Mouse (Mus musculus) lung, embryonic 14.5 days (tissue): ENCODE measurements around the gene Bean1. TPM values are rescaled to one million over a fixed set of nuclear protein-coding genes. Genes with fewer than 3 reads are reported as not detected.

Experiments used
- ATAC-seq: fragments of 200-750 bp; cut with Nextera tagmentation; 2 replicates; pipeline ENCODE4 v1.8.0; 2017; ENCODE audit warnings: mild to moderate bottlenecking, moderate TSS enrichment, moderate library complexity; ENCODE audit not compliant: insufficient read depth
- DNase-seq: peaks from one replicate; pipeline ENCODE4 v3.0.0-alpha.2; 2015
- H3K27ac ChIP-seq: fragments of 300-500 bp; sonication (generic); 2 replicates; pipeline ENCODE4 v1.5.1; 2014; ENCODE audit warnings: low read depth, mild to moderate bottlenecking, moderate library complexity
- H3K27me3 ChIP-seq: fragments of 300-500 bp; sonication (generic); 2 replicates; pipeline ENCODE4 v1.6.1; 2014; ENCODE audit warnings: low read length, control low read depth; ENCODE audit not compliant: insufficient read depth
- H3K36me3 ChIP-seq: fragments of 300-500 bp; sonication (generic); 2 replicates; pipeline ENCODE4 v1.6.1; 2014; ENCODE audit warnings: control low read depth; ENCODE audit not compliant: insufficient read depth
- H3K4me1 ChIP-seq: fragments of 300-500 bp; sonication (generic); 2 replicates; pipeline ENCODE4 v1.6.1; 2014; ENCODE audit warnings: antibody characterized with exemption, control low read depth; ENCODE audit not compliant: insufficient read depth
- H3K4me2 ChIP-seq: fragments of 300-500 bp; sonication (generic); 2 replicates; pipeline ENCODE4 v1.6.1; 2014; ENCODE audit warnings: mild to moderate bottlenecking
- H3K4me3 ChIP-seq: fragments of 300-500 bp; sonication (generic); 2 replicates; pipeline ENCODE4 v1.5.1; 2014; ENCODE audit warnings: low read depth, low read length
- H3K9ac ChIP-seq: fragments of 300-500 bp; sonication (generic); 2 replicates; pipeline ENCODE4 v1.6.1; 2014
- H3K9me3 ChIP-seq: fragments of 300-500 bp; sonication (generic); 2 replicates; pipeline ENCODE4 v1.6.1; 2016; ENCODE audit warnings: low read depth, low read length, control low read depth
- CTCF ChIP-seq: IDR thresholded peaks from 2 replicates; pipeline ENCODE4 v1.5.1; 2016; ENCODE audit warnings: antibody characterized with exemption, low read depth
- WGBS: fragments of 180-500 bp; shearing (Covaris S2); extraction: QIAGEN DNeasy Blood & Tissue Kit; methylation state at CpG from one replicate; pipeline ENCODE4 v1.1.7; 2014; 5-methylcytosine and 5-hydroxymethylcytosine counted together
- polyA plus RNA-seq: library from polyadenylated mRNA; unstranded; fragments of >200 nt; fragmentation: Nextera tagmentation; extraction: Ambion mirVana; gene quantifications from 2 replicates; pipeline ENCODE4 v1.2.1, GENCODE M21; 2014

The Bean1 gene
- polyA plus RNA-seq, 1 experiment from 2014 or later = 0.86 TPM

GRCm38 (mm10) chr8:104131414-104131975 is 38.7 kb upstream of the Bean1 start:
- Histone ChIP-seq H3K27me3 (no peaks in the 10 kb centered on the region), H3K36me3 (no peaks in the 10 kb centered on the region)
- WGBS = 53% methylated on average over 7 of the region's 7 CpGs

DNA sequence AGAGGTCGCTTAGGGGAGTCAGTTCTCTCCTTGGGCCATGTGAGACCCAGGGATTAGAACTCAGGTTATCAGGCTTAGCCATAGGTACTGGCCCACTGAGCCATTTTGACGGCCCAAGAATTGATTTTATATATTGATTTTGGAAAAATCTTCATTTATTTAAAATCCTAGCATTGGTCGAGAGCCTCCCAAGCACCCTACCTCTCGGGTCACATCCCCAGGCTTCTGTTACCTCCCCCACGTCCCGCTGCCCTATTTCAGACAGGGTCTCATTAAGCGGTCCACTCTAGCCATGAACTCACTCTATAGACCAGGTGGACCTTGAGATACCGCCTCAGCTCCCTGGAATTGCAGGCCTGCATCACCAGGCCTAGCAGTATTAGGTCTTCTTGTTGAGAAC is 35.7 kb upstream of the Bean1 start:
- TF ChIP-seq CTCF = no peak
- DNase-seq = no peak
- Histone ChIP-seq H3K9me3 (no peaks in the 10 kb centered on the region), H3K9ac (no peak overlapping the region), H3K27me3 (no peaks in the 10 kb centered on the region), H3K27ac (no peak overlapping the region), H3K36me3 (no peaks in the 10 kb centered on the region), H3K4me3 (no peak overlapping the region), H3K4me1 (no peaks in the 10 kb centered on the region), H3K4me2 (no peak overlapping the region)
- 87% methylated on average over 8 of the region's 8 CpGs for WGBS
- no peak for ATAC-seq

More at GRCm38 (mm10) chr8:104131414-104131975, 38.7 kb upstream of the Bean1 start:
- Histone ChIP-seq H3K4me3 (no peak overlapping the region), H3K9me3 (no peaks in the 10 kb centered on the region), H3K4me1 (no peaks in the 10 kb centered on the region), H3K27ac (no peak overlapping the region), H3K9ac (no peak overlapping the region), H3K4me2 (no peak overlapping the region)
- DNase-seq (peak; percentile 65), ATAC-seq (no peak)
- TF ChIP-seq CTCF = no peak

DNA sequence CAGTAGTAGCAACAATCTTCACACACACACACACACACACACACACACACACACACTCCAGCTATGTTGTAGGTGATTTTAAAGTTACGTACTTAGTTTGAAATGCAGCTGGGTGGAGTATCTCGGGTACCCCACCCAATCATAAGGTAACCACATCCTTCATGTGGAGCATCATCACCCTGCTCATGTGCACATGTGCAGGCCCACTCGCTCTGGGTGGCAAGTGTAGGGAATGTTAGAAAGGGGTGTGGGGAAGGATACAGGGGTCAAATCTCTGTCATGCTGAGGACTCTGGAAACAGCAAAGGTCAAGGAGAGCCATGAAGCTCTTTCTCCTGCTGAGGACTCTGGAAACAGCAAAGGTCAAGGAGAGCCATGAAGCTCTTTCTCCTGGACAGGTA is 34.0 kb upstream of the Bean1 start:
- no peak for DNase-seq
- H3K4me2 ChIP-seq = no peak overlapping the region
- H3K9me3 ChIP-seq = no peaks in the 10 kb centered on the region
- no peaks in the 10 kb centered on the region for H3K27me3 ChIP-seq
- no peak for TF ChIP-seq CTCF
- no peaks in the 10 kb centered on the region for H3K4me1 ChIP-seq
- H3K36me3 ChIP-seq = no peaks in the 10 kb centered on the region
- ATAC-seq = no peak
- no peak overlapping the region for H3K4me3 ChIP-seq
- H3K9ac ChIP-seq = no peak overlapping the region
- WGBS = 83% methylated on average over 3 of the region's 3 CpGs
- H3K27ac ChIP-seq = no peak overlapping the region

- 76% methylated on average over 5 of the region's 5 CpGs for WGBS
- no peaks in the 10 kb centered on the region for H3K4me1 ChIP-seq
- H3K4me3 ChIP-seq = no peak overlapping the region
- H3K9ac ChIP-seq = no peak overlapping the region
- H3K27me3 ChIP-seq = no peaks in the 10 kb centered on the region
- H3K27ac ChIP-seq = no peak overlapping the region
- H3K4me2 ChIP-seq = no peak overlapping the region
- ATAC-seq = no peak
- H3K36me3 ChIP-seq = no peaks in the 10 kb centered on the region
- no peak for DNase-seq
- TF ChIP-seq CTCF = no peak
- H3K9me3 ChIP-seq = no peaks in the 10 kb centered on the region
Observed at GRCm38 (mm10) chr8:104137636-104138035, 32.6 kb upstream of the Bean1 start.

DNA sequence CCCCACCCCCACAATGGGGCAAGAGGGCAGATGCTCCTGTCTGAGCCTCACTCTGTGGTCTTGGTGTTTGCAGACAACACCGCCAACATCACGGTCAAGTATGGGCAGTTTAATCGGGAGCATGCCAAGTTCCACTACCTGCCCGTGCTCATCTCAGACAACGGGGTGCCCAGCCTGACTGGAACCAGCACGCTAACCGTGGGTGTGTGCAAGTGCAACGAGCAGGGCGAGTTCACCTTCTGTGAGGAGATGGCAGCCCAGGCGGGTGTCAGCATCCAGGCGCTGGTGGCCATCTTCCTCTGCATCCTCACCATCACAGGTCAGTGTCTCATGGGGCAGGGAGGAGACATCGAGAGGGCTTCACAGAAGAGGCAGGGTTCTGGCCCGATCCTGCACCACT is 29.6 kb upstream of the Bean1 start:
- Histone ChIP-seq H3K9me3 (no peaks in the 10 kb centered on the region), H3K4me2 (no peak overlapping the region), H3K9ac (no peak overlapping the region), H3K4me1 (no peaks in the 10 kb centered on the region), H3K27me3 (no peaks in the 10 kb centered on the region), H3K4me3 (no peak overlapping the region), H3K27ac (no peak overlapping the region), H3K36me3 (no peaks in the 10 kb centered on the region)
- DNase-seq = no peak
- WGBS = 86% methylated on average over 13 of the region's 13 CpGs
- ATAC-seq = no peak
- no peak for TF ChIP-seq CTCF

- WGBS = 78% methylated on average over 25 of the region's 25 CpGs
- no peak for TF ChIP-seq CTCF
- no peak overlapping the region for H3K27ac ChIP-seq
- ATAC-seq (no peak), DNase-seq (no peak)
- no peak overlapping the region for H3K4me2 ChIP-seq
- H3K27me3 ChIP-seq = no peaks in the 10 kb centered on the region
- no peaks in the 10 kb centered on the region for H3K4me1 ChIP-seq
- H3K4me3 ChIP-seq = no peak overlapping the region
- H3K9me3 ChIP-seq = no peaks in the 10 kb centered on the region
- H3K36me3 ChIP-seq = no peaks in the 10 kb centered on the region
- H3K9ac ChIP-seq = no peak overlapping the region
Observed at GRCm38 (mm10) chr8:104142415-104142814, 27.8 kb upstream of the Bean1 start.

DNA sequence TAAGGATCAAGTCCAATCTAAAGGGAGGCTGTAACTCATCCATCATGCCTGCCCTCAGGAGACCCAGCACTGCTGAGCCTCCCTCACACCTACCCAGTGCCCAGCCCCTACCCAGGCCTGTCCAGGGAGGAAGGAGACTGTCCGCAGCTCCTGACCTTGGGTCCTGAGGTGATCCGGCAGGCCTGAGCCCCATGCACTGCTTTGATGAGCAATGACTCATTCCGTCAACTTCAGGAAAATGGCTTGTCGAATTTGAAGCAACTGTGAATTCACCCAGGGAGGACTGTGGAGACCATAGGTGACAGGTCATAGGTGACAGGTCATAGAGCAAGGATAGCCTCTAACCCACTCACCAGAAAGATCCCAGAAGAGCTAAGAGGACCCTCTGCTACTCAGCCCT is 26.9 kb upstream of the Bean1 start:
- no peak for ATAC-seq

More for the DNA sequence above, 26.9 kb upstream of the Bean1 start:
- no peak for DNase-seq
- no peaks in the 10 kb centered on the region for H3K9me3 ChIP-seq
- no peak overlapping the region for H3K27ac ChIP-seq
- H3K4me1 ChIP-seq = no peaks in the 10 kb centered on the region
- H3K4me2 ChIP-seq = no peak overlapping the region
- H3K9ac ChIP-seq = no peak overlapping the region
- no peaks in the 10 kb centered on the region for H3K36me3 ChIP-seq
- no peak overlapping the region for H3K4me3 ChIP-seq
- no peak for TF ChIP-seq CTCF
- no peaks in the 10 kb centered on the region for H3K27me3 ChIP-seq
- WGBS = 71% methylated on average over 4 of the region's 4 CpGs
